Mouse (Mus musculus) cerebellum, adult 11 months (tissue): Measurements from ENCODE around the gene Kctd17.

ENCODE experiments used
- DNase-seq: peaks from one replicate; pipeline ENCODE4 v3.0.0; 2022

Kctd17 gene

DNA sequence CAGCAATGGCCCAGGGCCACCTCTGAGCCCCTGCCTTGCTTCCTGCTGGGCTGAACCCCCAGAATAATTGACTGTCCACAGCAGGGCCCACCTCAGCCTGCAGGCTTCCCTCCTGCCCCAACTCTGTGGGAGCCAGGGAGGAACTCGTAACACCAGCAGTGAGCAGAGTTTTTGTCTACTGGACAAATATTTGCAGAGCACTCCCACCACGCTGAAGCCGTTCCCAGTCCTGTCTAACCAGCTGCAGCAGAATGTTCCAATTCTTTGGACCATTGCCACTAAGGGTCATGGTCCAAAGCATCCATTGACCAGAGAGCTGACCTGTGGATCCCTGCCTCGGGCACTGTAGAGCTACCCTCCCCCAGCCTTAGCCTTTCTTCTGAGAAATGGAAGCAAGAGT is 11.4 kb upstream of the Kctd17 start:
- DNase-seq, result no peak

DNA sequence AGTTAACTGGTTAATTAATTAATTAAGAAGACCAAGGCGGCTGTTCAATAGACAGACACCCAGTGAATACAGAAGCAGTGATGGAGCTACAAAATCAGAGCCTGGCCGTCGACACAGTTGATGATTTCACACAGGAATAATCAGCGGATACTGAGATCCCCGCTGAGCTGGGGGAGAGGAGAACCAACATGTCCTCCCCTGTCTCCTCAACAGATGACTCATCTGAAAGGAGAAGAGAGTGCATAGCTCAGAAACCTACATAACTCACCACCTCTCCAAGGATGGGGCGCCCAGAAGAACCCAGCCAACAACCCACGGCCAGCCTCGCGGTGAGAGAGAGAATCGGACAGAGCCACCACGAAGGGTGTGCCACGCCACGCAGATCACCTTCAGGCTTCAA is 8.0 kb upstream of the Kctd17 start:
- DNase-seq, result no peak

DNA sequence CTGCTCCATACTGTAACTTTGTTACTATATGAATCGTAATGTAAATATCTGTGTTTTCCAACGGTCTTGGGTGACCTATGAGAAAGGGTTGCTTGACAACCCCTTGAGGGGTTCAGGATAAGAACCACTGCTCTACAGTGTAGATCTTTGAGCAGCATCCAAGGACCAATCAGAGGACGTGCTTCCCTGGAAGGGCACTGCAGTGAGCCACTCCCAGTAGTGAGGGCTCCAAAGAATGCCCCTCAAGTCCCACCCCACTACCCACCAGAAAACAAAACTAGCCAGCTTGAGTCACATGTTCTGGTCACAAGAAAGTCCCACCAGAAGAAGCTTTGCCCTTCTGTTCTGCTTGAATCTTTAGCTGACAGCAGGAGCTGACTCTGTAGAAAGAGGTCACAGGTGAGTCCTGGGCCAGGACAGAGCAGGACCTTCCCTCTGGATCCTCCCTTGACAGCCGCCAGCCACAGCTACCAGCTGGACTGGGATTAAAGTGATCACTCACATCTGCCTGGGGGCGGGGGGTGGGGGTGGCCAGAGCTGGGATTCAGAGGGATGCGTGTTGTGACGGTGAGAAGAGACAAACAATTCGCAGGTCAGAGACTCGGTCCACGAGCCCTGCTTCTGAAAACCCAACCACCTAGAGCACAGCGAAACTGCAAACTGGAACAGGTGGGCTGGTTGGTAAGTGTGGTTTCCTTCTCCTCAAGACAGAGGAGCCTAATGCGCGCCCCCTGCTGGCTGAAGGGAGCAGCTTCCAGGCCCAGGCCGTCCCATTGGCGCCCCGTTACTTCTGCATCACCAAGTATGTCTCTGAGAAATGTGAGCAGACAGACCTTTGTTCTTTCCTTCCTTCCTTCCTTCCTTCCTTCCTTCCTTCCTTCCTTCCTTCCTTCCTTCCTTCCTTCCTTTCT is 6.1 kb upstream of the Kctd17 start:
- peak; percentile 76 for DNase-seq

DNA sequence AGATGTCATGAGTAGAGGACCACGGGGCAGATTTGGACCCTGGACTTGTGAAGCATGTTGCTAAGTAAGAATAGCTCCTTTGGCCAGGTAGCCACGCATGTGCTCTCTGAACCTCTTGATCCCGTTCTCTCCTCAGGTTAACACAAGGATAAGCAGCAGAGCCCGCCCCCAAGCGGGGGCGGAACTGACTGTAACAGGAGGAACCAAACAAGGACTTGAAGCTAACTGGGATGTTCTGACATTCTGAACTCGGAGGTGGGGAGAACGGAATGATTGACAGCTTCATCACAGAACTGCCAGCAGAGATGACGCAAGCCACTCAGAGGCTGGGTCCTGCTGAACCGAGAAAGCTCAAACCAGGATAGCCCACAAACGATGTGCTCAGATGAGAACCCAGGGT is 3.9 kb upstream of the Kctd17 start:
- DNase-seq, result no peak

DNA sequence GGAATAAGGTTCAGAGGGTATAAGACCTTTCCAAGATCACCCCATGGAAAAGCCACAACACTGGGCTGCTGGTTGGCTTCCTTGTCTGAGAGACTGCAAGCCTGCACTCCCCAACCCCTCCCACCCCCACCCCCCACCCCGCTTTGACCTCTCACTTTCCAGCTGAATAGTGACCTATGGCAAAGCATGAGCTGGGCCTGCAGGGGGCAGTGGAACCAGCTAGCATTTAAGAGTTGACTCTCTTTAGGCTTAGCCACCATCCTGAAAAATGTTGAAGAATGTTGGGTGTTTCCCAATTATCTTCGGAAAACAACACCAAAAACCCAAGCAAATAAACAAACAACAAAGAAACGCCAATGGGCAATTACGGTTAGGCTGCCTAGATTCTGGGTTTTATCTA is 3.1 kb upstream of the Kctd17 start:
- DNase-seq, result no peak

DNA sequence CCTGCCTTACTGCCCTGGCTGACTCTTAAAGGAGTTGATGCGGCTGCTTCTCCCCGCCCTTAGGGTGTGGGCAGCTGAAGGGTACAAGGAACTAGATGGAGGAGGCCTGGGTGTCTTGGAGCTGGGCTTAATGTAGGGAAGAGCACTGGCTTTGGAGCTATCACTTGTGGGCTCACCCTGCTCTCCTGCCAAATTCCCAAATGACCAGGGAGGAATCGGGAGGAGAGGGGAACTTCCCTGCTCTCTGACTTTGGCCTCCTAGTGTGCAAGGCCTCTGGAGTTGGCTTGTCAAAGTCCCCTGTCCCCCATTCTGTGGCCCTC is 735 bp downstream of the Kctd17 start:
- DNase-seq, result no peak

DNA sequence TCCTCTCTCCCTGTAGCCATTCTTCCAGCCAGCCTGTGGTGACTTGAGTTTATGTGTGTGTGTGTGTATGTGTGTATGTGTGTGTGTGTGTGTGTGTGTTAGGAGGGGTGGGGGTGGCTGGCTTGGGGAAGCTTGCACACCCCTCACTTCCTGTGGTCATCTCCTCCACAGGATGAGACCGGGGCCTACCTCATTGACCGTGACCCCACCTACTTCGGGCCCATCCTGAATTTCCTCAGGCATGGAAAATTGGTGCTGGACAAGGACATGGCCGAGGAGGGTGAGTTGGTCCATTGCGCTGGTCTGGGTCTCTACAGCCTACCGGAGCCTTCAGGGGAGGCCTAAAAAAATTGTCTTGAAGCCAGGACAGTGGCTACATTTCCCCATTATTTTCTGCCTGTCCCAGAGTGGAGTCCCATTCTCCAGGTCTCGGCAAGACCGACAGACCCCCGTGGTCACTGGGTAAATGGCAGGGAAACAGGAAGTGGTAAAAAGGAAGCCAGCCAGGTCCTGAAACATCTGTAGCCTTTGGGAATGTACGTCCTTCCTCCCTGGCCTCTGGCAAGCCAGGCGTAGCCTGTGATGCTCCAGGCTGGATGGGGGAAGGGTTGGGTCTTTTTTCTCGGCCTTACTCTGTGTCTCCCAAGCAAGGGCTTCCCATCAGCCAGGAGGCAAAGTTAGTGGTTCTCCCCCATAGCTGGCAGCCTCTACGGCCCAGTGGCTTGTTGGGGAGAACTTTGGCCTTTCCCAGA is 1.7 kb downstream of the Kctd17 start:
- no peak for DNase-seq

DNA sequence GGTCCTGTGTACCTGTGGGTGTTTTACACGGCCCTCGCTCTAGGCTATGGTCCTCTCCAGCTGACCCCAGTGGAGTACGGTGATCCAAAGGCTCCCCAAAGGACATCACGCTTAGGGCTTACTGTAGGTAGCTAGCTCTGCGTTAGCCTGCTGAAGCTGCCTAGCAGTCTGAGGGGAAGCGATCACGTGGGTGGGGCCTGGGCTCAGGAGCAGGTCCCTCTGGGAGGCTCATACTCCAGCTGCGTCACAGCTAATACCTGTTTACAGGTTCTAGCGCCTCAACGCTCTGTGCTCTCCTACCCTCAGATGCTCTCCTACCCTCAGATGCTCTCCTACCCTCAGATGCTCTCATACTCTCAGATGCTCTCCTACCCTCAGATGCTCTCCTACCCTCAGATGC is 2.5 kb downstream of the Kctd17 start:
- no peak for DNase-seq

DNA sequence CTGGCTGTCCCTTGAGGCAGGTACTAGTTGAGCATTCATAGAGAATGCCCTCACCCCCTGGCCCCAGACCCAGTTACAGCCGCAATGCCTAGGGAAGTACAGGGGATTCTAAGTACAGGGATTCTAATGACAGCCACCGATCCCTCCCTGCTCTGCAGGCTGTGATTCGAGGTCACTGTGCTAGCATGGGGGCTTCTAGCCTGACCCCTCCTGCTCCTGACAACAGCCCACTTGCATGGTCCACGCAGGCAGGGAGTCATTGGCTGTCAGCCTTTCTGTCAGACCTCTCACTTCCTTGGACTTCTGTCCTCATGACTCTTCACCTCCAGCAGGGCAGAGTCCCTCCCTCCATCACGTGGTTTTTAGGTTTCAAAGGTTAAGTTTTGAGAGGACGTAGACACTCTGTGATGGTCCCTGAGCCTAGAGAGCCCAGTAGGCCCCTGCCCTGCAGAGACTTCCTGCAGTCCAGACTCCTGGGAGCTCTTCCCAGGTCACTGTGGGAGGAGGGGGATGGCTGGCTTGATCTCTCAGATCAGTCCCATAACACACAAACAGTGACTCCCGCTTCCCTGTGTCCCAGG is 3.3 kb downstream of the Kctd17 start:
- no peak for DNase-seq

DNA sequence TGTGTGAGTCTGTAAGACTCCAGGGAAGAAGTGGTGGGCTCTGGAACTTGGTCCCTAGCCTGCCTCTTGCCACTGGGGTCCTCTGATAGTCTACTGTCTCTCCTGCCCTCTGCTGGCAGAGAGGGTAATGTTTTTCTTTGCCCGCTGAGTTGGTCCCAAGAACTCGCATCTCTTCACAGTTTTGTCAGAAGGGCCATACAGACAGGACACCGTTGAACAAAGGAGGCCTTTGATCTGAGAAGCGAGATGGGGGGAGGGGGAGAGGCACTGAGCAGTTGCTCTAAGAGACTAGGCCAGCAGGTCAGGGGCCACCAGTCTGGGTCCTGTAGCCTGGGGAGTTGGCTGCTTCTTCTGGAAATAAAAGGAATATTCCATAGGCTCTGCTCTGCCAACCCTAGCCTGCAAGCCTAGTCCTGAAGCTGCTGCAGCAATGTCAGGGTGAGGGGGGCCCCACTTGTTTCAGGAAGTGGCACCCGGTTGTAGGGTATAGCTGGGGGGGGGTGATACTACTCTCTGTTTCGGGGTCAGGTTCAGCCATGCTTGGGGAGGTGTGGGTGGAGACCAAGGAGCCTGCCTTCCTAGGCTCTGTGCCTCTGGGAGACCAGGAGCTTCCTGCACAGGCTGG is 6.6 kb downstream of the Kctd17 start:
- DNase-seq, result no peak

DNA sequence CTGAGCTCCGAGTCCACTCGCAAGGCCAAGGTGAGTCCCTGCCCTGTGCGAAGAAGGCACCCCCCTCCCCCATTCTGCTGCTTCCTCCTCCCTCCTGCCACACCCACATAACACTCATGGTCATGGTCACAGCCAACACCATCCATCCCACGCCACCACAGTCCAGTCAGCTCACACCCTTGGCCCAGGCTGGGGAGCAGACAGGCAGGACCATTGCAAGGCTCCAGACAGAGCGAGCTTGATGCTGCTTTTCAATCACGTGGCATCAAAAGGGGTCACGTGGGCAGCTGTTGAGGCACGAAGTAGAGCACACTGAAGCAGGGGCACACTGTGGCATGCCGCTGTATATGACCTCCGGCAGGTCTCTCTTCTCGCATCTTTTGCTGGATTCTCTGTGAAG is 7.3 kb downstream of the Kctd17 start:
- peak; percentile 33 for DNase-seq

DNA sequence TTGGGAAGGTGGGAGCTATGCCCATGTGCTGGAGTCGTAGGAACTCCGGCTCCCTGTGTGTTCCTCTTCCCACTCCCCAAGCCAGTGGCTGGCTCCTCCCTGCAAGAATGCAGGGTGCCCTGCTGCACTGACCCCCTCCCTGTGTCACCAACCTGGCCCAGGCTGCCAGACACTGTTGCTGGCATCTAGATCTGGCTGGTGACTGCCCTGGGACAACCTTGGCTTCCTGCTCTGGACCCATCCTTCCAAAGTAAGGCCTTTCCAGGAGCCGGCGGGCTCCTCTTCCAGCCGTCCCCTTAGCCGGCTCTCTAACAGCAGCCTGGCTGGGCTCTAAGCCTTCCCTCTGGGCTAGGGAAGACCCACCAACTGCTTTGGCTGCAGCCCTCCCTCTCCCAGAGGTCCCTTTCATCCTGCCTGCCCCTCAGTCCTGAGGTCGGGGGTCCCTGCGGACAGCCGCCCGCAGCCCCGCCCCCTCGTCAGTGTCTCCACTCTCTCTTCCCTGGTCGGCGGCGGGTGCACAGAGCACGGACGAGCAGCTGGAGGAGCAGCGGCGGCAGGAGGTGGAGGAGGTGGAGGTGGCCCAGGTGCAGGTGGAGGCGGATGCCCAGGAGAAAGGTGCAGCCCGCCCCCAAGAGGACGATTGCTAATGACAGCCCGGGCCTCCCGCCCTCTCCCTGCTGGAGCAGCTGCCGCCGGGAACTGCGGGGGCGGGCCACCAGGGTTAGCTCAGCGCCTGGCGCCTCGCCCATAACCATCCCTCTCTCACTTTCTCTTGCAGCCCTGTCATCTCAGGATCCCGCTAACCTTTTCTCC is 8.2 kb downstream of the Kctd17 start:
- DNase-seq, result peak; percentile 92

DNA sequence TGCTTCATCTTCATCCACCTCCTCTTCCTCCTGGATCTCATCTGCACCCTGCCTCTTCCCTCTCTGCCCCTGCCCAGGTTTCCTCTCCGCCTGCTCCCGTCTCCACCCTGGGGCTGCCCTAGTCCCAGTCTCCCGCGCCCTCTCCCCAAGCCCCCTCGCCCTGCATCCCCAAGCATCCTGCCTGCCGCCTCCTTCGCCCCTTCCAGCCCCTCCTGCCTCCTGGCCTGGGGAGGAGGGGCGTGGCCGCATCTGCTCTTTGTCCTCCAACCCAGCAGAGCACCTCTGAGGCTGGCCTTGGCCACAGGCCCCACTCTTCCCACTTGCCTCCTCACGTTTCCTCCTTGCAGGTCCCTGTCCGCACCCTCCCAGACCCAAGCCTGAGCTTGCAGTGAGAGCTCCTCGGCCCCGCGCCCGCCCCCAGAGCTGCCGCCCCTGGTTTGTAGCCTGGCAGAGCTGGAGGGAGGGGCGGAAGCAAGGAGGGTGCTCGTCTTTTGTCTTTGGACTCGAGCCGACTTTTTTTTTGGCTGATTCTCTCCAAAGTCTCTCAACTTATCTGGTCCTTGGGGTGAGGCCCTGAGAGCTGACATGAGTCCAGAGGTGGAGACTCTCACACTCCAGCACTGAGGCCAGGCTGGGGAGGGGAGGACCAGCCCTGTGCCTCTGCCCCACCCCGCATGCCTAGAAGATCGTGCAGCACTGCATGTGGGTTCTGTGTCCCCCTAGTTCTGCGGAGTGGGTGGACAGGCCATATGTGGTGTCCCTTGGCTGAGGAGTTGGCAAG is 9.1 kb downstream of the Kctd17 start:
- DNase-seq, result peak; percentile 58

DNA sequence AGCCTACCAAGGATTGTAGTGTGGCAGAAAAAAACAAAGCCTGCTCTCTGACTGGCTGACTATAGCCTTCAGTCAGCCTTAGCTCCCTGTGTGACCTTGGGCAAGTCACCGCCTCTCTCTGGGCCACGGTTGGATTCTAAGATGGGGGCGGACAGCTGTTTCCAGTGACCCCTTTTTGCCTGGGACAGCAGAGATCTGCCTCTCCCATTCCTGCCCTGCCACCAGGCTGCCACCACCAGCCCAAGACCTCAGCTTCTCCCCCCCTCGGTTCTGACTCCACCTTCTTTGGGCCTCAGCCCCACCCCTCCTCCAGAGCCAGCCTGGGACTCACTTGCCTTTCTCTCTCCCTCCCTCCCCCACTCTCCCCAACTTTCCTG is 9.6 kb downstream of the Kctd17 start:
- peak; percentile 35 for DNase-seq

DNA sequence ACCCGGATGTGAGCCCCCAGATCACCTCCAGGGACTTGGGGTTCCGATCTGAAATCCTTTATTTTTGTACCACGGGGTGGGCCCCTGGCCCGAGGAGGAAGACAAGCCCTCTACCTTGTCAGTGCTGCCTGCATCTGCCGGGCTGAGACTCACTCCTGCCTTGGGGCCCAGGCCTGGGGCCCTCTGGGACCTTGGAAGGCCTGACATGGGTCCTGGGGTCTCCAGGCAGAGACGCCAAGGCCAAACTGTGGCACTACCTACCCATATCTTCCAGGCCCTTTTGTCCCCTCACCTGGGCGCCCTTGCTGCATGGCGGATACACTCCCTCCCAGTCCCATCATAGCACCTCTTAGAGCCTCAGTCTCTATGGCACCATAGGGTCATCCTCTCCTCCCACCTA is 10.1 kb downstream of the Kctd17 start:
- DNase-seq, result peak; percentile 26

DNA sequence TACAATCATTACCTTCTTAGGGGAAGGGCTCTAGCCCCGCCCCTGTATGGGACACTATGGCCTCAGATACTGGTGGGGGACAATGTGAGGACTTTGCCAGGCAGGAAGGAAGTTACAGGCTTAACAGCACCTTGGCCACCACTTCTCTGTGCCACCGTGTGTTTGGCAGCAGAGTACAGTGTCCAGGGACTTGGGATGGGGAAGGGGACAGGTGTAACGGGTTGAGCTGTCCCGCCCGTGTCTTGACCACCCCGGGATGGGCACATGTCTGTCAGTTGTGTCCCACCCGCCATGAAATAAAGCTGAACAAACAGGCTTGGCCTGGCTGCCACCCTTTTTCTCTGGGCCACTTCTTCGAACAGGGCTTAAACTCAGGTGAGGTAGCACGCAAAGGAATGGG is 10.6 kb downstream of the Kctd17 start:
- DNase-seq, result no peak

DNA sequence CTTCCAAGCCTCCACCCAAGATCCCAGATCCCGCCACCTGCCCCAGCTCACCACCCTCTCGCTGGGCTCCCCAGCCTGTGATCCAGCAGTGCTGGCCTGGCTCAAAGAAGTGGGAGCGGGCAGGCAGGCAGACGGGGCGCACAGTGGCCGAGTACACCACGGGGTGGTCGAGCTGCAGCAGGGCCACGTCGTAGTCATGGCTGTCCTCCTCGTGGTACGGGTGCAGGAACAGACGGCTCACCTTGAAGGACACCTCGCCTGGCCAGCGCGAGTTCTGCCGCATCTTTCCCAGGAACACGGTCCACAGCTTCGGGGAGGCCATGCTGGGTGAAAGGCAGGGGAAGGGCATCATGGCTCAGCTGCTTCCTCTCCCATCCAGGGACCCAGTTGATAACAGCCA is 13.9 kb downstream of the Kctd17 start:
- no peak for DNase-seq

DNA sequence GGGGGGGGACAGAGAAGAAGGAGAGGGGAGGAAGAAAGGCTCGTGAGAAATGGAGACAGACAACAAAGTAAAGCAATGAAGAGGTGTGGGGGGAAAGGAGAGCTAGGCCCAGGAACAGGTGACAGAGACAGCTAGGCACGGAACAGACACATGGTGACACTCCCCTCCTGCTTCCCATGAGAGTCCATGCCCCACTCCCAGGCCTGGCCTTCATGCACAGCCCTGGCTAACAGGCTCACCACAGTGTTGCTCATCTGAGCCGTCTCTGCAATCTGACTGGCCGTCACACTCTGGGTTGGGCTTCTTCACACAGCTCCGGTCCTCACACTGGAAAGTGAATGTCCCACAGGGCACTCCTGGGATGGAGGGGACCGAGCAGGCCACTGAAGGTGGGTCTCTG is 15.5 kb downstream of the Kctd17 start:
- DNase-seq, result no peak

DNA sequence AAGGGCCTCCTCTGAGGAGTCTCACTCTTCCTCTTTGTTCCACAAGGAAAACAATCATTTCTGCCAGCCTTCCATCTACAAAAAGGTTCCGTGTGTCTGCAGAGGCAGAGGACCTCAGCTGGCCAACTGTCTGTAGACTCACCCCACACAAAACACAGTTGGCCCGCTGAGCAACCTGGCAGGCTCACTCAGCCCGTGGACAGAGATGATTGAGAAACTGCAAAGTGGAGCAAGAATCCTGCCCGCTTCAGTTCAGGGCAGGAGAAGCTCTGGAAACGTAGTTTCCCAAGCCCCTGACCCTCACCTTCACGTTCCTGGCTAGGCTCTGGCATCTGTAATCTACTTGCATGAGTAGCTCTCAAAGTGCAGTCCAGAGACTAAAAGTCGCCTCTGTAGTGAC is 18.8 kb downstream of the Kctd17 start:
- no peak for DNase-seq

DNA sequence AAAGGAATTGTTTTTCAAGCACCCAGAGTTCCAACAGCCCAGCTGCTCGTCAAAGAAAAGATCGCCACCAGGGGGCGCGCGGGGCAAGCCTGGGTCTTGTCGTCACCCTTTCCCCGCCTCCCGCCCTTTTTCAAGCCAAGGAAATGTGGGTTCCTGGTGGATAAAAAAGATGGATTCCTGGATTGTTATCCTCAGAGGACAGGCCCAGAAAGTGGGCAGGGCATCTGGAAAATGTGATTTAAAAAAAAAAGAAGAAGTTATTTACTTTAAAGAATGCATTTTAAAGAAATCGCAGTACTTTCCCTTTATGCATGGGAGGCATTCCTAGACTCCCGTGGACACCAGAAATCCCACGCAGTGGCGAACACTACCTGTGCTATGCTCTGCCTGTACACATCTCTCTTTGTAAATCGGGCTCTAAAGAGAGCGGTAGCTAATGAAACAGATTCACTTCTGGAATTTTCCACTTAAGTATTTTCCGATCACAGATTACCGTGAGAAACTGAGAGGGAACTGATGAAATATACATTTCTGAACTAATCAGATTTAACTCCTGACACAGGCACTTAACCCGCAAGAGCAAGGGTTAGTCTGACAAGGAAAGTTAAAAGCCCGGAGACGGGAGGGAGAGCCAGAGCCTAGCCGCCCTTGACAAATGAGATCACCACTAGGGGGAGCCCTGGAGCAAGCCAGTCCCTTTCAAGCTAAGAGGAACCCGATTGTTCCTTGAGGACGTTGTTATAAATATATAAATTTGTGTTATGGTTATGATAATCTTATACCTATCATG is 19.6 kb downstream of the Kctd17 start:
- peak; percentile 92 for DNase-seq

DNA sequence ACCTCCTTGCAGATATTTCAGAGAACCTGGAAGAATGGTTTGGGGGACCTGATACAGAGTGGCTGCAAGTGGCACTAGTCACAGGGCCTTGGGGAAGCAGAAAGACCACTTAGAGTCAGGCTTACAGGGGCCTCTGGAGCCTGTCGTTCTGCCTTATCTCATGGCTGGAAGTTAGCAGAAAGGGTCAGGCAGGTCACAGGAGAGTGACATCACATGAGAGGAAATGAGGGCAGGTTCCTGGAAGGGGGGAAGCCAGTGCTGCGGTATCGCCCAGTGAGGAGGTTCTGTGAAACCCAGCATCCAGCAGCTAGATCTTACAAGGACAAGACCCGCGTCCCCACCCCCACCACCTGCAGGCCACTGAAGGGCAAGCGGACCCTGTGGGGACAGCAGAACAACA is 20.8 kb downstream of the Kctd17 start:
- no peak for DNase-seq
